Mouse (Mus musculus): ENCODE data around the gene Ahcy.

GRCm38 (mm10) chr2:155093418-155093817 lies 19.1 kb upstream of the Ahcy start:
- no peak for TF ChIP-seq CTCF (IDR thresholded peaks at IDR 0.05; ENCODE audit: borderline replicate concordance, extremely low read depth, insufficient read depth, insufficient read length)
- TF ChIP-seq POLR2A (IDR thresholded peaks at IDR 0.05; ENCODE audit: borderline replicate concordance, extremely low read depth, insufficient read depth, insufficient read length, poor library complexity, severe bottlenecking), result no peak

All from brain, embryonic 14.5 days (tissue).